Mouse (Mus musculus): ENCODE measurements at regions not wholly inside any gene's neighbourhood (a gene's known extent, or its start where the extent isn't known, plus 50 kb on each side); places are given as distances from the start of the nearest gene placed in this dataset.

GRCm38 (mm10) chr15:59201386-59201785 is 312.3 kb downstream of the Gm49356 start:
- H3K27me3 ChIP-seq (ENCODE audit: control insufficient read depth, insufficient read depth, insufficient read length) = no peaks in the 10 kb centered on the region
- no peak overlapping the region for H3K4me3 ChIP-seq (ENCODE audit: insufficient read depth, poor library complexity, severe bottlenecking)
- H3K36me3 ChIP-seq (ENCODE audit: control insufficient read depth, insufficient read depth) = no peaks in the 10 kb centered on the region
- no peaks in the 10 kb centered on the region for H3K79me2 ChIP-seq (ENCODE audit: control insufficient read depth, insufficient read depth)
- no peak for TF ChIP-seq MAX (IDR thresholded peaks at IDR 0.05)
- TF ChIP-seq MYOG (IDR thresholded peaks at IDR 0.05; ENCODE audit: control insufficient read depth, extremely low read depth, insufficient read length) = no peak
- TF ChIP-seq CEBPB (IDR thresholded peaks at IDR 0.05; ENCODE audit: low read depth) = no peak
- TF ChIP-seq CTCF (IDR thresholded peaks at IDR 0.05; ENCODE audit: control insufficient read depth, insufficient read depth, insufficient read length) = no peak
- TF ChIP-seq MYOD1 (IDR thresholded peaks at IDR 0.05; ENCODE audit: control insufficient read depth, insufficient read length, low read depth) = no peak
- no peak overlapping the region for H3ac ChIP-seq (ENCODE audit: control insufficient read depth, insufficient read length, low read depth)
- H3K79me3 ChIP-seq (ENCODE audit: low read depth) = no peaks in the 10 kb centered on the region

GRCm38 (mm10) chr15:59201894-59202670 is 313.0 kb downstream of the Gm49356 start:
- H3ac ChIP-seq (ENCODE audit: control insufficient read depth, insufficient read length, low read depth) = no peak overlapping the region
- no peaks in the 10 kb centered on the region for H3K27me3 ChIP-seq (ENCODE audit: control insufficient read depth, insufficient read depth, insufficient read length)
- no peaks in the 10 kb centered on the region for H3K79me3 ChIP-seq (ENCODE audit: low read depth)
- H3K36me3 ChIP-seq (ENCODE audit: control insufficient read depth, insufficient read depth) = no peaks in the 10 kb centered on the region
- H3K79me2 ChIP-seq (ENCODE audit: control insufficient read depth, insufficient read depth) = no peaks in the 10 kb centered on the region
- H3K4me3 ChIP-seq (ENCODE audit: insufficient read depth, poor library complexity, severe bottlenecking) = no peak overlapping the region
- TF ChIP-seq CTCF (IDR thresholded peaks at IDR 0.05; ENCODE audit: control insufficient read depth, insufficient read depth, insufficient read length) (no peak), CEBPB (IDR thresholded peaks at IDR 0.05; ENCODE audit: low read depth) (no peak)

- no peaks in the 10 kb centered on the region for H3K36me3 ChIP-seq (ENCODE audit: control insufficient read depth, insufficient read depth)
- H3ac ChIP-seq (ENCODE audit: control insufficient read depth, insufficient read length, low read depth) = no peak overlapping the region
- no peaks in the 10 kb centered on the region for H3K79me2 ChIP-seq (ENCODE audit: control insufficient read depth, insufficient read depth)
- H3K27me3 ChIP-seq (ENCODE audit: control insufficient read depth, insufficient read depth, insufficient read length) = no peaks in the 10 kb centered on the region
- TF ChIP-seq MAX (IDR thresholded peaks at IDR 0.05) = no peak
- no peaks in the 10 kb centered on the region for H3K79me3 ChIP-seq (ENCODE audit: low read depth)
- H3K4me3 ChIP-seq (ENCODE audit: insufficient read depth, poor library complexity, severe bottlenecking) = no peak overlapping the region
These were observed 314.2 kb downstream of the Gm49356 start for GRCm38 (mm10) chr15:59203097-59203849.

DNA sequence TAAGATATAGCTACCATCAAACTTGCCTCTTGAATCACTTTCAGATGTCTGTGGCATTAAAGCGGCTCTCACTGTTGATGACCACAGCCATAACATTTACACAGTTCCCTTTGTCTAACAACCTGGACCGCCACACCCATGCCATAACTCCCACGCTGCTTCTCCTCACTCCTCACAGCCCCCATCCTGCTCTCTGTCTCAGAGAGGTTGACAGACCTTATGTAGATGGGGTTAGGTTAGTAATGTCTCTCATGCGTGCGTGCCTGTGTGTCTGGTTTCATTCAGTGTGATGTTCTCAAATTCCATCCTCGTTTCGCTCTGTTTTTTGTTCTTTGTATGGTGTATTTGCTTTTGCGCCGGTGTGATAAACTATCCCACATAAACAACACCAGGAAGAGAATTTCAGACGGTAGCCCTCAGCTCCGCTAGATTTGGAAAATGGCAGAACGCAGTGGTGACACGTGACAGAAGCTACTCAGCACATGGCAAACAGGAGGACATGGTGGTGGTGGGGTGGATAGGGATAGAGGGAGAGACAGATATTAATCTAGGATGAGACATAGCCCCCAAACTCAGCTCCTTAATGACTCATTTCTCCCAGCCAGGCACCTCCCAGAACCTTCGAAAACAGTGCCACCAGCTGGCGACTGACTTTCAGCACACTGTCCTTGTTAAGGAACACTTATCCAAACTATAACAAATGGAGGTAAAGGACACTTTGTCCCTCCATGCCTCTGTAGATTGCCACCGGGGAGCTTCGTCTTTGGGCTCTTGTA is 314.9 kb downstream of the Gm49356 start:
- Histone ChIP-seq H3K4me3 (ENCODE audit: insufficient read depth, poor library complexity, severe bottlenecking) (no peak overlapping the region), H3K79me2 (ENCODE audit: control insufficient read depth, insufficient read depth) (no peaks in the 10 kb centered on the region), H3K27me3 (ENCODE audit: control insufficient read depth, insufficient read depth, insufficient read length) (no peaks in the 10 kb centered on the region), H3K36me3 (ENCODE audit: control insufficient read depth, insufficient read depth) (no peaks in the 10 kb centered on the region), H3ac (ENCODE audit: control insufficient read depth, insufficient read length, low read depth) (no peak overlapping the region), H3K79me3 (ENCODE audit: low read depth) (no peaks in the 10 kb centered on the region)
- TF ChIP-seq MYOG (IDR thresholded peaks at IDR 0.05; ENCODE audit: control insufficient read depth, extremely low read depth, insufficient read length) = no peak
- TF ChIP-seq CTCF (IDR thresholded peaks at IDR 0.05; ENCODE audit: control insufficient read depth, insufficient read depth, insufficient read length) = peak; percentile 47
- TF ChIP-seq MYOD1 (IDR thresholded peaks at IDR 0.05; ENCODE audit: control insufficient read depth, insufficient read length, low read depth) = no peak
- peak; percentile 85 for TF ChIP-seq USF1 (IDR thresholded peaks at IDR 0.05; ENCODE audit: low read depth)
- TF ChIP-seq MAX (IDR thresholded peaks at IDR 0.05) = no peak

DNA sequence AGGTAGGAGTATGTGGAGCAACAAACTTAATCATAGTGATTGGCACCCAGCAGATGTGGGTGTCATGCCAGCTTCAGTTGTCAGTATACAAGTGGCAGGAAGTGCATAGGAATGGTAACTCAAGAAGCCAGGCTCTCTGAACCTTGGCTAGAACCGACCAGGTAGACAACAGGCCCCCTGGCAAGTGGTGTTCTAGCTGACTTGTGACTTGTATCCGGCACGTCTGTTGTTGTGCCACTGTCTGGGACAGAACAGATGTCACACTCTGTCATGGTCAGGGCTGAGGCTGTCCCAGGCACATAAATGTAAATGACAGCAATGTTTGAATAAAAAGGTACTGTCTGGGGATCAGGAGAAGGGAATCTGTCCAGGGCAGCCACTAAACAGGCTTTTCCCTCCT is 316.0 kb downstream of the Gm49356 start:
- TF ChIP-seq FOSL1 (IDR thresholded peaks at IDR 0.05; ENCODE audit: insufficient read depth, low read length, poor library complexity, severe bottlenecking) = no peak
- no peak for TF ChIP-seq USF1 (IDR thresholded peaks at IDR 0.05; ENCODE audit: low read depth)
- peak; percentile 33 for TF ChIP-seq MYOD1 (IDR thresholded peaks at IDR 0.05; ENCODE audit: control insufficient read depth, insufficient read length, low read depth)
- Histone ChIP-seq H3K36me3 (ENCODE audit: control insufficient read depth, insufficient read depth) (no peaks in the 10 kb centered on the region), H3K79me3 (ENCODE audit: low read depth) (no peaks in the 10 kb centered on the region), H3ac (ENCODE audit: control insufficient read depth, insufficient read length, low read depth) (no peak overlapping the region), H3K79me2 (ENCODE audit: control insufficient read depth, insufficient read depth) (no peaks in the 10 kb centered on the region), H3K27me3 (ENCODE audit: control insufficient read depth, insufficient read depth, insufficient read length) (no peaks in the 10 kb centered on the region), H3K4me3 (ENCODE audit: insufficient read depth, poor library complexity, severe bottlenecking) (no peak overlapping the region)

- no peaks in the 10 kb centered on the region for H3K79me3 ChIP-seq (ENCODE audit: low read depth)
- no peak overlapping the region for H3K4me3 ChIP-seq (ENCODE audit: insufficient read depth, poor library complexity, severe bottlenecking)
- TF ChIP-seq FOSL1 (IDR thresholded peaks at IDR 0.05; ENCODE audit: insufficient read depth, low read length, poor library complexity, severe bottlenecking) = no peak
- no peak for TF ChIP-seq USF1 (IDR thresholded peaks at IDR 0.05; ENCODE audit: low read depth)
- no peak for TF ChIP-seq CTCF (IDR thresholded peaks at IDR 0.05; ENCODE audit: control insufficient read depth, insufficient read depth, insufficient read length)
- no peak for TF ChIP-seq CEBPB (IDR thresholded peaks at IDR 0.05; ENCODE audit: low read depth)
- no peak for TF ChIP-seq MYOG (IDR thresholded peaks at IDR 0.05; ENCODE audit: control insufficient read depth, extremely low read depth, insufficient read length)
- TF ChIP-seq MYOD1 (IDR thresholded peaks at IDR 0.05; ENCODE audit: control insufficient read depth, insufficient read length, low read depth) = no peak
- TF ChIP-seq MAX (IDR thresholded peaks at IDR 0.05) = no peak
- H3ac ChIP-seq (ENCODE audit: control insufficient read depth, insufficient read length, low read depth) = no peak overlapping the region
- H3K36me3 ChIP-seq (ENCODE audit: control insufficient read depth, insufficient read depth) = no peaks in the 10 kb centered on the region
- H3K27me3 ChIP-seq (ENCODE audit: control insufficient read depth, insufficient read depth, insufficient read length) = no peaks in the 10 kb centered on the region
- H3K79me2 ChIP-seq (ENCODE audit: control insufficient read depth, insufficient read depth) = no peaks in the 10 kb centered on the region
These were observed 316.4 kb downstream of the Gm49356 start for GRCm38 (mm10) chr15:59205544-59205943.

All from C2C12 (cell line).